Mouse (Mus musculus) inflammation-experienced regulatory T-cells, adult 6 months (primary cell): ENCODE measurements around the gene Cgref1. TPM values are rescaled to one million over a fixed set of nuclear protein-coding genes. Genes with fewer than 3 reads are reported as not detected.

Source experiments
- polyA plus RNA-seq, 3 experiments: library from polyadenylated mRNA; unstranded; fragments of 100-300 nt; shearing (Covaris generic); gene quantifications; one replicate each; pipeline ENCODE4 v1.2.1; 2017

Gene Cgref1
- polyA plus RNA-seq, 3 experiments from 2014 or later = not detected

Other genes starting within 250 kb of the Cgref1 start
- gene Dpysl5, start 234.0 kb downstream of the Cgref1 start, polyA plus RNA-seq = 1 to 10 TPM in 1 of 3 experiments, under 1 TPM in 1, not detected in 1; 0.13 to 1.5 TPM
- gene Mapre3, start 130.9 kb downstream of the Cgref1 start, polyA plus RNA-seq = 1 to 10 TPM; 2.4 to 5.3 (median 4.0) TPM
- gene Tmem214, start 77.6 kb downstream of the Cgref1 start, polyA plus RNA-seq = 10 to 100 TPM; 23.3 to 26.9 (median 25.2) TPM
- gene Agbl5, start 56.9 kb downstream of the Cgref1 start, polyA plus RNA-seq = 1 to 10 TPM; 2.7 to 7.0 (median 5.2) TPM
- 100 to 1,000 TPM; 283 to 295 (median 294) TPM for gene Ost4, start 37.8 kb downstream of the Cgref1 start, polyA plus RNA-seq
- under 1 TPM in 1 of 3 experiments, not detected in 2; 0.84 TPM for gene Emilin1, start 32.2 kb downstream of the Cgref1 start, polyA plus RNA-seq
- 10 to 100 TPM; 10.8 to 26.3 (median 24.3) TPM for gene Khk, start 24.2 kb downstream of the Cgref1 start, polyA plus RNA-seq
- gene Preb, start 14.8 kb upstream of the Cgref1 start, polyA plus RNA-seq = 10 to 100 TPM; 56.7 to 79.6 (median 69.0) TPM
- not detected for gene Tcf23, start 23.1 kb upstream of the Cgref1 start, polyA plus RNA-seq
- gene Atraid, start 102.7 kb upstream of the Cgref1 start, polyA plus RNA-seq = 10 to 100 TPM; 61.6 to 98.6 (median 81.7) TPM
- 1 to 10 TPM; 4.9 to 7.0 (median 4.9) TPM for gene Slc5a6, start 103.3 kb upstream of the Cgref1 start, polyA plus RNA-seq
- 10 to 100 TPM in 1 of 3 experiments, 1 to 10 TPM in 2; 5.4 to 11.8 (median 7.8) TPM for gene Cad, start 109.2 kb upstream of the Cgref1 start, polyA plus RNA-seq
- not detected for gene Dnajc5g, start 160.7 kb upstream of the Cgref1 start, polyA plus RNA-seq
- under 1 TPM in 2 of 3 experiments, not detected in 1; 0.45 to 0.57 TPM for gene Slc30a3, start 162.6 kb upstream of the Cgref1 start, polyA plus RNA-seq
- not detected for gene Trim54, start 171.1 kb upstream of the Cgref1 start, polyA plus RNA-seq
- gene Ucn, start 193.2 kb upstream of the Cgref1 start, polyA plus RNA-seq = not detected
- 10 to 100 TPM; 40.8 to 67.2 (median 64.2) TPM for gene Mpv17, start 208.7 kb upstream of the Cgref1 start, polyA plus RNA-seq
- 1 to 10 TPM in 1 of 3 experiments, under 1 TPM in 2; 0.19 to 3.2 (median 0.29) TPM for gene Gm29609, start 234.3 kb upstream of the Cgref1 start, polyA plus RNA-seq
- gene Gtf3c2, start 234.6 kb upstream of the Cgref1 start, polyA plus RNA-seq = 100 to 1,000 TPM in 1 of 3 experiments, 10 to 100 TPM in 2; 61.8 to 103 (median 81.3) TPM
- 100 to 1,000 TPM in 2 of 3 experiments, 10 to 100 TPM in 1; 96.4 to 122 (median 119) TPM for gene Snx17, start 247.6 kb upstream of the Cgref1 start, polyA plus RNA-seq
- 10 to 100 TPM; 38.7 to 45.8 (median 44.4) TPM for gene Eif2b4, start 247.8 kb upstream of the Cgref1 start, polyA plus RNA-seq